Mouse (Mus musculus): Measurements from ENCODE around the gene Setdb2. TPM values are rescaled to one million over a fixed set of nuclear protein-coding genes. Genes with fewer than 3 reads are reported as not detected.
A peak's percentile ranks its signal among the peaks of the same experiment; 100 is the strongest.
"Not testable (repeated sequence)": the region's sequence is repeated elsewhere in the genome, so short reads cannot be mapped to it uniquely, and the experiment has no call there.

The Setdb2 gene
- polyA plus RNA-seq, 1 experiment from 2014 or later, result 8.6 TPM

DNA sequence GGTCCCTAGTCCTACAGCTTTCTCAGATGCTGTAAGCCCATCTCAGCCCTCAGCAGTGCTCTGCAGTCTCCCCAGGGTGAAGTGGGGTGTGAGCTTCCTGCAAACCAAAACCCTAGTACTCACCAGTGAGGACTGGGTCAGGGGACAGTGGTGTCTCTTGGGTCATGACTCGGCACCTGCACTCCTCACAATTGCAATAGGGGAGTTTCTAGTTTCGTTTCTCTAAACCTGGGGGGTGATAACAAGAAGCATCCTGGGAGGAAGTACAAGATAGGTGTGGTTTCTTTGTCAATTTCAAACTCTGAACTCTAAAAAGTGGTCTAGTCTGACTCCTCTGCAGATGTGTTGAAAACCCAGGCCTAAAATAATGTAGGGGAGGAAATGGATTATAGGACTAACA lies 43.7 kb downstream of the Setdb2 start:
- Histone ChIP-seq H3K27ac (replicated peaks; ENCODE audit: low read depth, low read length) (no peak overlapping the region), H3K27me3 (ENCODE audit: control insufficient read depth, insufficient read depth, low read length) (no peaks in the 10 kb centered on the region), H3K4me3 (replicated peaks; ENCODE audit: low read depth, low read length) (no peak overlapping the region), H3K9ac (replicated peaks; ENCODE audit: low read length) (no peak overlapping the region), H3K4me1 (ENCODE audit: control insufficient read depth, insufficient read depth, low read length) (no peaks in the 10 kb centered on the region), H3K36me3 (ENCODE audit: control insufficient read depth, insufficient read depth, low read length) (no peaks in the 10 kb centered on the region), H3K9me3 (ENCODE audit: control insufficient read depth, low read length) (no peaks in the 10 kb centered on the region), H3K4me2 (ENCODE audit: low read length) (no peak overlapping the region)
- 86% methylated on average over 2 of the region's 2 CpGs for WGBS
- ATAC-seq (ENCODE audit: low FRiP score, low TSS enrichment) (no peak), DNase-seq (no peak)

DNA sequence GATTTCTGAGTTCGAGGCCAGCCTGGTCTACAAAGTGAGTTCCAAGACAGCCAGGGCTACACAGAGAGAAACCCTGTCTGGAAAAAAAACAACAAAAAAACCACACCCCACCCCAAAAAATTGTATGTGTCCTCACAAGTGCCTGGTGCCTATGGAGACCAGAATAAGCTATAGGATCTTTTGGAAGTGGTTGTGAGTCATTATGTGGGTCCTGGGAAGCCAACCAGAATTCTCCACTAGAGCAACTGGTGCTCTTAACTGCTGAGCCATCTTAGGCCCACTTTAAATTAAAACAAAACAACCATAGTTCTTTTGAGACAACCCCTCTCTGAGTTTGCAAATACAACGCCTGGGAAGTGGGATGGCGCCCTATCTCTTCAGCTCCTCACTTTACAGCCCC lies 45.4 kb downstream of the Setdb2 start, which contains the start of gene Phf11c:
Gene Phf11c, minus strand, starts transcription at position 101 of the 400 bp plus-strand sequence.
- Histone ChIP-seq H3K27me3 (ENCODE audit: control insufficient read depth, insufficient read depth, low read length) (no peaks in the 10 kb centered on the region), H3K9me3 (ENCODE audit: control insufficient read depth, low read length) (no peaks in the 10 kb centered on the region)
- WGBS, result 93% methylated on average over 3 of the region's 3 CpGs

DNA sequence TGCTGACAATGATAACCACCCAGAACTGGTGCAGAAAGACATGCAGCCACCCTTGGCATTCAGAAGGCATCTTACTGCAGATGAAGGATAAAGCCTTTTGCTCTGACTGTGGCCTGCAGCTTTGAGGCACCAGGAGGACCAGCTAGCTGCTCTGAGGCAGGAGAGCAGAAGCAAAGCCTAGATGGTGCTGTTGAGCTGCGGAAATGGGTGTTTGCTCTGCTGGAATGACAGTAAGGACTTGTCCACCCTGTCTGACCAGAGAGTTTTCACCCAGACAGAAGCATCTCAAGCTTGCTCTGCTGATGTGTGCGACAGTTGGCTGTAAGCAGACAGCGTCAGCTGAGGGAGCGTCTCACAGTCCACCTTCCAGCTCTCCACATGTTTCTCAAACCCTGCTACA lies 50.5 kb downstream of the Setdb2 start:
- not testable (repeated sequence) for H3K36me3 ChIP-seq (ENCODE audit: control insufficient read depth, insufficient read depth, low read length); ATAC-seq (ENCODE audit: low FRiP score, low TSS enrichment); H3K9me3 ChIP-seq (ENCODE audit: control insufficient read depth, low read length); H3K4me2 ChIP-seq (ENCODE audit: low read length); H3K4me3 ChIP-seq (replicated peaks; ENCODE audit: low read depth, low read length); H3K27me3 ChIP-seq (ENCODE audit: control insufficient read depth, insufficient read depth, low read length); H3K4me1 ChIP-seq (ENCODE audit: control insufficient read depth, insufficient read depth, low read length); H3K9ac ChIP-seq (replicated peaks; ENCODE audit: low read length); H3K27ac ChIP-seq (replicated peaks; ENCODE audit: low read depth, low read length)
- DNase-seq, result peak; percentile 4
- 79% methylated on average over 4 of the region's 4 CpGs for WGBS

More for the DNA sequence above, 45.4 kb downstream of the Setdb2 start, which contains the start of gene Phf11c:
- Histone ChIP-seq H3K4me2 (ENCODE audit: low read length) (no peak within 1 kb of the TSS), H3K9ac (replicated peaks; ENCODE audit: low read length) (no peak within 1 kb of the TSS), H3K36me3 (ENCODE audit: control insufficient read depth, insufficient read depth, low read length) (no peaks in the 10 kb centered on the region), H3K4me1 (ENCODE audit: control insufficient read depth, insufficient read depth, low read length) (no peaks in the 10 kb centered on the region), H3K4me3 (replicated peaks; ENCODE audit: low read depth, low read length) (no peak within 1 kb of the TSS), H3K27ac (replicated peaks; ENCODE audit: low read depth, low read length) (no peak within 1 kb of the TSS)
- ATAC-seq (ENCODE audit: low FRiP score, low TSS enrichment), result no peak
- DNase-seq, result no peak

DNA sequence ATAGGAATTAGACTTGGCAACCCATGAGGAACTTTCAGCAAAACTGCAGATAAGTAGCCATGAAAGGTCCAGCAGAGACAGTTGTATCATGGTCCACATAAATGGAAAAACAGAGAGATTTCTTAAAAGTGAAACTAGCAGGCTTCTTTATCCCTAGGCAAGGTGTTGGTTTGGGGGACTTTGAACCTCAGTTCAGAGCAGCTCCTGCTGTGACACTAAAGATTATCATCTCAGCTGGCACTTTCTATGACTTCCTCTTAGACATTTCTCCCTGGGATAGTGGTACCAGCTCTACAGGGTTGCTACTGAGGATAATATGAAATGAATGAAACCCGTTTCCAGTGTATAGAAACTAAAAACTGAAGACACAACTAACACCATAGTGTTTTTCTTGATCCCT lies 51.2 kb downstream of the Setdb2 start:
- 52% methylated on average over 1 of the region's 1 CpGs for WGBS
- Histone ChIP-seq H3K4me2 (ENCODE audit: low read length) (no peak overlapping the region), H3K36me3 (ENCODE audit: control insufficient read depth, insufficient read depth, low read length) (no peaks in the 10 kb centered on the region), H3K4me1 (ENCODE audit: control insufficient read depth, insufficient read depth, low read length) (no peaks in the 10 kb centered on the region), H3K27ac (replicated peaks; ENCODE audit: low read depth, low read length) (no peak overlapping the region), H3K9me3 (ENCODE audit: control insufficient read depth, low read length) (no peaks in the 10 kb centered on the region), H3K27me3 (ENCODE audit: control insufficient read depth, insufficient read depth, low read length) (no peaks in the 10 kb centered on the region), H3K9ac (replicated peaks; ENCODE audit: low read length) (no peak overlapping the region), H3K4me3 (replicated peaks; ENCODE audit: low read depth, low read length) (no peak overlapping the region)
- ATAC-seq (ENCODE audit: low FRiP score, low TSS enrichment), result no peak
- no peak for DNase-seq

DNA sequence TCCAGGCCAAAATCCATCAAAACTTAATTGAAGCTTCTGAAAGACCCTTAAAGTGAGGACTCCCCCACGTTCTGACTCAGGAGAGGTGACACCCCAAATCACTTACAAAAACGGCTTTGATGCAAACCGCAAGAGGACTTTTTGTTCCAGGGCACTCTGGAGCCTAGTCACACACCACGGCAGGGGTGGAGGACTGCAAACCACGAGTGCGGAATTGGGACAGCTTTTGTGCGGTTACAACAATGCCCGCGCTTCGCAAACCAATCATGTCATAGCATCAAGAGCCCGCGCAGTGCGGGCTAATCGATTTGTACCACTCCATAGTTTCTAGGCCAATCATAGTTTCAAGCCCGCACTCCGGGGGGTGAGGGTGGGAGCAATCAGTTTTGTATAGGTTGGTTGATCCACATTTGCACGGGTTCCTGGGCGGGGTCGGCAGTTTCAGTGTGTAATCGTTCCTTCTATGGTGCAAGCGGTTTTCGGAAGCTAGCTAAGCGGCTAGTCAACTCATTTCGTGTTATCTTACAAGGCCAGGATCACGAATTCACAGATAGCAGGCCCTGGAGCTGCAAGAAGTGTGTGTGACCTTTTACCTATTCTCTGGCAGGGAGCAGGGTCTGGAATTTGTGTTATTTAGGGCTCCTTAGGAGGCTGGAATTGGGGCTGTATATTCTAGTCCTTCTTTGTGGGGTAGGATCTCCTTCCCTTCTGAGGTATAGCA lies 70.2 kb downstream of the Setdb2 start:
- 93% methylated on average over 25 of the region's 25 CpGs for WGBS
- no peak overlapping the region for H3K27ac ChIP-seq (replicated peaks; ENCODE audit: low read depth, low read length)
- no peaks in the 10 kb centered on the region for H3K9me3 ChIP-seq (ENCODE audit: control insufficient read depth, low read length)
- ATAC-seq (ENCODE audit: low FRiP score, low TSS enrichment) (no peak), DNase-seq (no peak)
- H3K9ac ChIP-seq (replicated peaks; ENCODE audit: low read length), result no peak overlapping the region
- no peaks in the 10 kb centered on the region for H3K4me1 ChIP-seq (ENCODE audit: control insufficient read depth, insufficient read depth, low read length)
- H3K36me3 ChIP-seq (ENCODE audit: control insufficient read depth, insufficient read depth, low read length), result no peaks in the 10 kb centered on the region
- H3K27me3 ChIP-seq (ENCODE audit: control insufficient read depth, insufficient read depth, low read length), result no peaks in the 10 kb centered on the region
- H3K4me3 ChIP-seq (replicated peaks; ENCODE audit: low read depth, low read length), result no peak overlapping the region
- H3K4me2 ChIP-seq (ENCODE audit: low read length), result no peak overlapping the region

DNA sequence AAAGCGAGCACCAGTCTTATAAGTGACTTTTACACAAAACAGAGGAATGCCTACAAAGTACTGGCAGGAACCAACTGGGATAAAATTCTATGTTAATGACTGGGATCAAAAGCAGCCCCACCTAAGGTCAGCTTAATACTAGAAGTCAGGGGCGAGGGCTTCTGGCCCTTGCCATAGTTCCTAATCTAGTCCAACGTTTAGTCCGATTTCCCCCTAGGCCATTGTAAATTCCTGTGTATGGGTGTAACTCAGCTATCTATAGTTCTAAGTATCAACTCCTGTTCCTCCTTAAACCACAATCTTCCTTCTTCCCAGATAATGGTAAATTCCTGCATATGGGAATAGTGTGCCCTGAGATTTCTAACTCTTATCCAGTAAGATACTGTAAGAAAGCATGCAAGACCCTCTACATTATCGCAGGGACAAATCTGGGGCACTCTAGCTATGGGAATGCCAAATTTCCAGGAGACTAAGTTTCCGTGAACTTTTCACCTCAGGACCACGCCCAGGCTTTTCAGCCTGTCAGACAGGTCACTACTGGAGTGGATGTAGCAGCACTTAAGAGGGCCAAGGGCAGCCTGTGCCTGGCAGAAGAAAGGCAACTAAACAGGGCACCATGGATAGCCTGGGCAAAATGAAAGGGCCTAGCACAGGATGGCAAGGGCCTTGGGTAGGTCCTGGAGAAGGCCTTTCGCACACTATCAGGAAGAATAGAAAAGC lies 74.1 kb downstream of the Setdb2 start:
- DNase-seq (no peak), ATAC-seq (ENCODE audit: low FRiP score, low TSS enrichment) (no peak)
- Histone ChIP-seq H3K27ac (replicated peaks; ENCODE audit: low read depth, low read length) (no peak overlapping the region), H3K27me3 (ENCODE audit: control insufficient read depth, insufficient read depth, low read length) (no peaks in the 10 kb centered on the region; the same call in 1 of the 2 replicates), H3K4me1 (ENCODE audit: control insufficient read depth, insufficient read depth, low read length) (no peaks in the 10 kb centered on the region), H3K9ac (replicated peaks; ENCODE audit: low read length) (no peak overlapping the region), H3K36me3 (ENCODE audit: control insufficient read depth, insufficient read depth, low read length) (no peaks in the 10 kb centered on the region), H3K4me2 (ENCODE audit: low read length) (no peak overlapping the region), H3K4me3 (replicated peaks; ENCODE audit: low read depth, low read length) (no peak overlapping the region), H3K9me3 (ENCODE audit: control insufficient read depth, low read length) (no peaks in the 10 kb centered on the region)
- 89% methylated on average over 8 of the region's 8 CpGs for WGBS

DNA sequence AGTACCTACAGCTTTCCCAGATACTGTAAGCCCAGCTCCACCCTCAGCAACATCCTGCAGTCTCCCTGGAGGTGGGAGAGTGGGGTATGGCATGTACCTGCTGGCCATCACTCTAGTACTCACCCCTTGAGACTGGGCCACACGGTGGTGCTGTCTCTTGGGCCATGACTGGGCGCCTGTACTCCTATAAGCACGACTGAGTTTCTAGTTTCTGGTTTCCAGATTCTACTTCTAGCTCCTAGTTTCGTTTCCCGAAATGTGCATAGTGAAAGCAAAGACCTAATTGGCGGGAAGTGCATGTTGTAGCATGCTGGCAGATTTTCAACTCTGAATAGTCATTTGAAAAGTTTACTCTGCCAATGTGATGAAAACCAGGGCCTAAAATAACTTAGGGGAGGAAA lies 75.4 kb downstream of the Setdb2 start, which contains the start of gene Phf11d:
Gene Phf11d, minus strand, starts transcription at position 227 of the 401 bp plus-strand sequence.
- Histone ChIP-seq H3K9me3 (ENCODE audit: control insufficient read depth, low read length) (no peaks in the 10 kb centered on the region), H3K9ac (replicated peaks; ENCODE audit: low read length) (no peak within 1 kb of the TSS), H3K36me3 (ENCODE audit: control insufficient read depth, insufficient read depth, low read length) (no peaks in the 10 kb centered on the region), H3K4me1 (ENCODE audit: control insufficient read depth, insufficient read depth, low read length) (no peaks in the 10 kb centered on the region), H3K4me2 (ENCODE audit: low read length) (no peak within 1 kb of the TSS), H3K27ac (replicated peaks; ENCODE audit: low read depth, low read length) (no peak within 1 kb of the TSS), H3K27me3 (ENCODE audit: control insufficient read depth, insufficient read depth, low read length) (no peaks in the 10 kb centered on the region; the same call in 1 of the 2 replicates), H3K4me3 (replicated peaks; ENCODE audit: low read depth, low read length) (no peak within 1 kb of the TSS)
- WGBS, result 86% methylated on average over 6 of the region's 6 CpGs
- ATAC-seq (ENCODE audit: low FRiP score, low TSS enrichment), result no peak
- DNase-seq, result no peak

All from midbrain, embryonic 14.5 days (tissue).